Mouse (Mus musculus) adrenal gland (tissue): ENCODE measurements around the gene Ccn5.

Experiments used
- intact Hi-C: fragments of 180-260 bp; cut with DNase I; formaldehyde crosslinking; loops from one replicate; pipeline ENCODE4 v1.15.1; 2025

The Ccn5 gene

DNA sequence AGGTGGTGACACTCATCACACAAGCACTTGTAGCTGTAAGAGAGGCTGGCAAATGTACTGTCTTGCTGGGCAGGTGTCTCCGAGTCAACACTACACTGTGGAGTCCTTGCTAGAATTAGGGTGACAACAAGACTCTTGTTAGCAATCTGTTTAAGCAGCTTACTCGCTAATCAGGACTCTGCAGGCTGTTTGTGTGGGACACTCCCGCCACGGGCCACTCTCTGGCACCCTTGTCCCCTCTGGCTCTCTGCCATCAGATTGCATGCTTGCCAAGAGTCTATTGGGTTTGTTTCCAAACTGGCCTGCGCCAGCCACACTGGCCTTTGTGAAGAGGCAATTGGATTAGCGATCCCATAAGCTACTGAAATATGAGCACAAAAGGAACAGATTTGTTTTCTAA lies 18.9 kb downstream of the Ccn5 start:
- intact Hi-C loops = loop anchor here (10.0 kb wide), 1 partner anchor 55 kb away; no protein-coding TSS in a partner anchor

DNA sequence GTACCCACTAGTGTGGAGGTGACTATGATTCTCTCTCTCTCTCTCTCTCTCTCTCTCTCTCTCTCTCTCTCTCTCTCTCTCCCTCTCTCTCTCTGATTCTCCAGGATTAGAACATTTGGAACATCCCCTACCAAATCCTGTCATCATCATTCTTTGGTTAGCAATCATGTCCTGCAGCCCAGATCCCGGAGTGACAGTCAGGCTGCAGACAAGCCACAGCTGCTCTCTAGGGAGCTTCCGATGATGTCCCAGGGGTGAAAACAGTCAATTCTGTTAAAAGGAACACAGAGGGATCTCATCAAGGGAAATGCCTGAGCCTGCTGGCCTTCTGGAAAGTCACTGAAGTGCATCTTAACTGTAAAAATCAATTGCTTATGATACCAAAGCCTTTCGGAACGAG lies 21.4 kb downstream of the Ccn5 start:
- intact Hi-C loops = no loop called here

DNA sequence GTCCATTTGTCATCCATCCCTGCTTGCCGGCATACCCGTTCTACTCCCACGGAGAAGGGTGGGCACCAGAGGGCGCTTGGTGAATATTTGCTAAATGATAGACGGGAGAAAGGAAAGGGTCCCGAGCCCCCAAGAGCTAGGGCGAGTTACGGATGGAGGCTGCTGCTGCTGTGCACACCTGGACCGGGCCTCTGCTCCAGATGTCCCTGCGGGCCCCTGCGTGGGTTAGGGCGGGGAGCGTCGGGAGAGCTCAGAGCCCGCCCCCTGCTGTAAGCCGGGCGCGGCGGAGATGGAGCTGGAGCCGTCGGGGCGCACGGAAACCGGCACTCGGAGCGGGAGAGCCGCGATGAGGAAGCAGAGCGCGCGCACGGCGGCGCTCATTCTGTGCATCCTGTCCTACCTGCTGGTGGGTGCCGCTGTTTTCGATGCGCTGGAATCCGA lies 32.8 kb downstream of the Ccn5 start, which contains the start of gene Kcnk15:
Kcnk15 (plus strand) TSS at position 191 of the 441 bp plus-strand sequence.
- intact Hi-C loops = no loop called here

DNA sequence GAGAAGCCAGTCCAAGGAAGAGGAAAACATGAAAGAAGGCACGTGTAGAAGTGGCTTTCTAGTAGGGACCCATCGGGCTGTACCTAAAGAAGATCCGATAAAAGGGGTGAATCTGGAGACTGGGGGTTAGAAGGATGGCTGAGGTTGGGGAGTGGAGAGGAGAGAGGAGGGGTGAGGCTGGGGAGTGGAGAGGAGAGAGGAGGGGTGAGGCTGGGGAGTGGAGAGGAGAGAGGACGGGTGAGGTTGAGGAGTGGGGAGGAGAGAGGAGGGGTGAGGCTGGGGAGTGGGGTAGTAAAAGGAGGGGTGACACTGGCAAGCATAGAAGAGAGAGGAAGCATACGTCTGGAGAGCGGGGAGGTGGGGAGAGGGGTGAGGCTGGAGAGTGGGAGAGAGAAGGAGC lies 36.6 kb downstream of the Ccn5 start:
- intact Hi-C loops = loop anchor here (5.0 kb wide), 4 partner anchors 50 to 110 kb away; no protein-coding TSS in a partner anchor

DNA sequence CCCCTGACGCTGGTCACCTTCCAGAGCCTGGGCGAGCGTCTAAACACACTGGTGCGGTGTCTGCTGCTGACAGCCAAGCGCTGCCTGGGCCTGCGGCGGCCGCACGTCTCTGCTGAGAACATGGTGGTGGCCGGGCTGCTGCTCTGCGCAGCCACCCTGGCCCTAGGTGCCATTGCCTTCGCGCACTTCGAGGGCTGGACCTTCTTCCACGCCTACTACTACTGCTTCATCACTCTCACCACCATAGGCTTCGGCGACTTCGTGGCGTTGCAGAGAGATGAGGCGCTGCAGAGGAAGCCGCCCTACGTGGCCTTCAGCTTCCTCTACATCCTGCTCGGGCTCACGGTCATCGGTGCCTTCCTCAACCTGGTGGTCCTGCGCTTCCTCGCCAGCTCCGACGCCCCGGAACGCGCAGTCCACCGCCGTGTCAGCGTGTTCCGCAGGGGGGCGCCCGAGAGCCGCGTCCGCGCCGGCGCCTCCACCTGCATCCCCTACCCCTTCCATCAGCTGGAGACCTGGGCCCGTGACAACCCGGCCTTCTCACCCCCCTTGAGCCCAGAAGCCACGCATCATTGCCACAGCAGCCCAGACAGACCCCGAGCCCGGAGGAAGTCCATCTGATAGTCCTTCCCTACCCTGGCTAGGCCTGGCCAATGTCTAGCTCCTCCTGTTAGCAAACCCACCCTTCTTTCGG lies 37.7 kb downstream of the Ccn5 start:
- intact Hi-C loops = loop anchor here (5.0 kb wide), 4 partner anchors 49 to 109 kb away; no protein-coding TSS in a partner anchor

DNA sequence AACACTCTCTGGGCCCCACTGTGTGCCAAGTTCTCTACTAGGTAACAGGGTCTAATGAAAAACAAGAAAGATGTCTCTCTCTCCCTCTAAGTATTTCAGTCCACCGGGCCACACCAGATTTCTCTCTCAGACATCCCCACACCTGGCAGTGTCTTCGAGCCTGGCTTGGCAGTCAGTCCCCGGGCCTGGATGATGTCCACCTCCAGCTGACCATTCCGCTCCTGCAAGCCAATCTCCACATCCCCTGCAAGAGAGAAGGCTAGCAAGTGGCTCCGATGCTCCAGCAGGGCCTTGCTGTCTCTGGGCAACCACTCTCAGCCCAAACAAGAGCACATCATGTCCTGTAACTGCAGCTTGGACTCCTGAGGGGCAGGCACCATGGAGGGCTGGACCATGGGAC lies 44.6 kb downstream of the Ccn5 start:
- intact Hi-C loops = no loop called here

DNA sequence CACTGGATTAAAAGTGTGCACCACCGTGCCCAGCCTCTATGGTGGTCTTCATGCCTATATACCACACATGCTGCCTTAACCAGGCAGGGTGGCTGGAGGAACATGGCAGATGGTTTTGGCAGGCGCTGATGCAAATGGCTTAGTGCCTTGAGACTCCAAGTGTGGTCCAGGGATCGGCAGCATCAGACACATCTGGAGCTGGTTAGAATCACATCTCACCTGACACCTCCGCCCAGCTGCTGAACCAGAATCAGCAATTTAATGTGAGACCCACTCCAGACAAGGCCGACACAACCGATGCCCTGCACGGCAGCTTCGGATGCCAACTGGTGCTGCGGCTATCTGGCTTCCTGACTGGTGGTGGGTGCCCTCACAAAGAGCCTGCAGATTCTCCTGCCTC lies 45.4 kb downstream of the Ccn5 start:
- intact Hi-C loops = no loop called here

DNA sequence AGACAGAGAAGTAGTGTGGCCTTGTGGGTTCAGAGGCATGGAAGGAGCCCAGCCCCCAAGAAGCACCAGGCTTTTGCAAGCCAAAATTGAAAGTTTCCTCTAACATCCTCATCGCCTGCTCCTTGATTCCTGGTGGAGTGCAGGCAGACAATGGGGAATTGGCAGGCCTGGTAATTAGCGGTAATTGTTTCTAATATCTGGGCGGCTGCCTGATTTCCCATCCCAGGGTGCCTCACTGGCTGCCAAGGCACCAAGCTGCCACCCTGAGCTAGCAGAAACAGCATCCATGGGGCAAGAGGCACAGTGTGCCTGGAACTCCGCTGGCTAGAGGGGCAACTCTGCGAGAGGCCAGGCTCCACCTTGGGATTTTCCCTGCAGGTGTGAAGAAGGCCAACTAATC lies 49.1 kb downstream of the Ccn5 start:
- intact Hi-C loops = loop anchor here (5.0 kb wide), 1 partner anchor 48 kb away; the partner anchor contains the start of gene Rims4

DNA sequence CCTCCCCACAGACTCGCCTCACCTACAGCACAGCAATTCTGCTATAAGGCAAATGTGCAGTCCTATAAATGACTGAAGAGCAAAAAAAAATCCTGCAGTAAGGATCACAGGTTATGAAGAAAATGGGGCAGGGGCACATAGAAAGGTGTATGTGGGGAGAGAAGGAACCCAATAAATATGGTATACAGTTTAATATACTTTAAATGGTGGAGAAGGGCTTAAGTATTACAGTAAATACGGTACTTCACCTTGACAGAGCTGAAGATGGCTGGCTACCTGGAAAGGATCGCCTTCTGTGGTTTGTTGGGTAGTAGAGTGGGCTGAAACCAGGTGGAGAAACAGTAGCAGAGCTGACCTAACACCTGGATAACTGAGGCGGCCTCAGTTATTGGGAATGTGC lies 50.6 kb downstream of the Ccn5 start:
- intact Hi-C loops = loop anchor here (5.0 kb wide), 1 partner anchor 46 kb away; the partner anchor contains the start of gene Rims4

DNA sequence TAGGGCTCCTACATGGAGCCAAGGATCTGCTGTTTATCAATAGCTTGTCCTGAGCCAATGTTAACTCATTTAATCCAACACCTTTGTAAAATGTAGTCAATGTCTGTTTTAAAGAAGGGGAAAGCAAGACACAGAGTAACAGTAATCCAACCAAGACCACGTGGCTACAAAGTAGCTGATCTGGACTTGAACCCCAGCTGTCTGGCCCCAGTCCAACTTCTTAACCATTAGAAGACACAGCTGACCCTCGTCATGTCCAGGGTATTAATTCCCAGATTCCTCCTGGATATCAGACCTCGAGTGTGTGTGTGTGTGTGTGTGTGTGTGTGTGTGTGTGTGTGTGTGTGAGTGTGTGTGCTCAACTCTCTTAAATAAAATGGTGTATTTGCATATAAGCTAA lies 51.2 kb downstream of the Ccn5 start:
- intact Hi-C loops = loop anchor here (5.0 kb wide), 1 partner anchor 45 kb away; the partner anchor contains the start of gene Rims4

DNA sequence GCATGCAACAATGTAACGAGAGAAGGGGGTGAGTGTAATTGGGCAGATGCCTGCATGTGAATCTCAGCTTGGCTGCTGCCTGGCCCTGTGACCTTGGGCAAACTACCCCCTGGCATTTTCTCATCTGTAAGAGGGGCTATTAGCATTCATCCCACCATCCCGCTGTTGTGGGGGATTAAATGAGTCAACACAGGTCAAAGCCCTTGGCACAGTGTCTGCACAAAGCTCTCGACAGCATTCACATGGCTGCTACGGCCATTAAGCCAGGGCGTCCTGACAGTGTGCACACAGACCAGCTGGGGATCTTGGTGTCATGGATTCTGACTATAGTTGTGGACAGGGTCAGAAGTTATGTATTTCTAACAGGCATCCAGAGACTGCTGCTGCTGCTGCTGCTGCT lies 54.2 kb downstream of the Ccn5 start:
- intact Hi-C loops = loop anchor here (5.0 kb wide), 1 partner anchor 42 kb away; the partner anchor contains the start of gene Rims4

DNA sequence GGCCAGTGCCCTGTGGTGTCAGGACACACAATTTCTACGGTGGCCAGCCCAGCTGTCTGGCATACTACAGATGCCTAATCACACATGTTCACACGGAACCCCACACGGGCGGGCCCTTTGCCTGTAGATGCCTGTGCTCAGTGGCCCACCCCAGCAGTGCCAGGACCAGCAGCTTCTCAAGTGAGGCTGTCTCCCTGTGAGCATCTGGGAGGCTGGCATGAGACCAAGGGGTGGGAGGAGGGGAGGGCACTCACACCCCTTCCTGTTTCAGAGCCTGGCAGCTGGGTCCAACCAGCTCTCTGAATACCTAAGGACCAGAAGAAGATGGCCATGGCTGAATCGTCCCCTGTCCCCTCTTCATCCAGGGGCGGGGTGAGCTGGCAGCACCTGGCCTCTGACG lies 54.8 kb downstream of the Ccn5 start:
- intact Hi-C loops = no loop called here

DNA sequence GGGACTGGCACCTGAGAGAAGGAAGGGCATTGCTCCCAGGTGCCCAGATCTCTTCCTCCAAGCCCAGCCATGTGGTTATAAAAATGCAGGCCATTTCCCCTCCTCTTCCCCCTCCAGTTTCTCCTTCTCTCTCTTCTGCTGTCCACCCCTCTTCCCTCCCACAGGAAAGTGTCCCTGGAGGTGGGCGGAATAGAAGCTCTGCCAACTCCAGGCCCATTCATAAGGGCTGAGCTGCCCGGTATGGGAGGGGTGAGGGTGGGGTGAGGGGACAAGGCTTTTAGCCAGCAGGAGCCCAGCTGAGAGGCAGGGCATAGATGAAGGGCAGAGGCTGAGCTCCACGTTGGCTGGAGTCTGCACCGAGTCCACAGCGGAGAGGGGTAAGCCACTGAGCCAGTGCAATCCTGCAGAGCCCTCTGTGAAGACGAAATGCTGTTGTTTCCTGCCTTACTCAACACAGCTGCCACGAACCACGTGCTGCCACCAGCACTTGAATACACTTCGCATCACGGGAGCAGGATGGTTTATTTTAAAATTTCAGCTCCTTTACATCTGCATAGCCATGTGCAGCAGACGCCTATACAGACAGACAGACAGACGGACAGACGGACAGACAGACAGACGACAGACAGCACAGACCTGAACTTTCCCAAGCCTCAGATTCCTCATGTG lies 56.3 kb downstream of the Ccn5 start:
- intact Hi-C loops = no loop called here

DNA sequence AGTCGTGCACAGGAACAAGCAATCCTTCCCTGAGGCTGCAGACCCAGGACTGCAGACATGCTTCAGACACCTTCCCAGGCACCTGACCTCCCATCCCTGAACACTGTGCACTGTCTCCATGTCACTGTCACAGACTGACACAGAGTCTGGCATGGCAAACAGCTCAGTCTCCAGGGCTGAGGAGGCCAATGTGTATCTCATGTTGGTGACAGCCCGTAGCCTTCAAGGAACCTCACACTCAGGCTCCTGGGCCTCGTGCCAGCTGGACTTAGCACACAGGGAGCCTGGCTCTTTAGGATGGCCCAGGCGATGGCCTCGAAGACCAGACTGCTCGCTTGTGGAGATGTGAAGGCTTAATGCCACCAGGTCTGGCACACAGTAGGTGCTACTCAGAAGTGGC lies 60.2 kb downstream of the Ccn5 start:
- intact Hi-C loops = no loop called here
